Mouse (Mus musculus) kidney, postnatal 36 days (tissue): ENCODE results near the gene Smim20.

Experiments
- DNase-seq, 2 experiments: peaks; one replicate each; pipeline ENCODE4 v3.0.0; 2021 to 2022; ENCODE audit warnings: mixed read lengths in 2 of 2

Gene Smim20

DNA sequence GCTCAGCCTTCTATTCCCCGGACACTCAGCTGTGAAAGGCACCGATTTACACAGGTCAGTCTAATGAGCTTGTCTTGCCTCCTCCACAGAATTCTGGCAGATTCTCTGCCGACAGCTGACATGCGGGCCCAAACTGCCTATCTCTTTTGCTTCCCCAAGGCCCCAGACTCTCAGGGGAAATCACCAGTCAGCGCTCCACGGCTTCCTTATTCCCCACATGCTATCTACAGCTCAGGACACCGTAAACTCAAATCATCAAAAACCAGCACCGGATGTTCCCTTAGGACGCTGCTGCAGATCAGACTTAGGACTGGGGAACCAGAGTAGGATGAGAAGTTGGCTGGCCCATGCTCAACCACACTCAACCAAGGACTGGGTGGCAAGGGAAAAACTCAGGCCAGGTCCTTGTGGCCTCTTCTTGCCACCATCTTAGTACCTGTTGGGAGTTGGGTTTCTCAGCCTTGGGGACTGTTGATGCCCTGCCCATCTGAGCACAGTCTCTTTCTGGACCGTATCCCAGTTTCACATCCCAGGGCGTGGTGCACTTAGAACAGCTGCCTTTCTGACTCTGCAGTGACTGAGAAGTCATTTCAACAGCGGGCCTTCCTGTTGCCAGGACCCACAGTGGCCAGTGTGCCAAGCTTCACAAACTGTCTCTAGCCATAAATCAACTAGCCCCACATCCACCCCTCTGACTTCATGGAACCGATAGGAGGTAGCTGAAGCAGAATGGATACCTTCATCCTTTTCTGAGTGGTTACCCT, 47.7 kb downstream of the Smim20 start:
- DNase-seq: no peak

DNA sequence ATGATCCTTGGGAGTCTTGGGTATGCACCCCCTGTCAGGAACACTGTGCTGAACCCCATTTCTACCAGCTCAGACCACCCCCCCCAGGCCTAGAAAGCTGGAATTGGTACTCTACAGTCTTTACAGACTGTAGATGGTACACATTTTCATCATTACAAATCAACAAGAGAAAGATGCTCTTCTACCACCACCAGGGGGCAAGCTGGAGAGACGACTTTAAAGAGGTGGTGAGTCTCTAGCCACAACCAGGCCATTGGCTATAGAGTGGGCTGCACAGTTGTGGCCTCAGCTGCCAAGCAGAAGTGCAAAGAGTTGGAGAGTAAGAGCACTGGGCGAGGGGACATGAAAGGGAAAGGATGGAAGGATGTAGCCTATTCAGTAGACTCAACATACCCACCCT, 48.9 kb downstream of the Smim20 start:
- DNase-seq: no peak

DNA sequence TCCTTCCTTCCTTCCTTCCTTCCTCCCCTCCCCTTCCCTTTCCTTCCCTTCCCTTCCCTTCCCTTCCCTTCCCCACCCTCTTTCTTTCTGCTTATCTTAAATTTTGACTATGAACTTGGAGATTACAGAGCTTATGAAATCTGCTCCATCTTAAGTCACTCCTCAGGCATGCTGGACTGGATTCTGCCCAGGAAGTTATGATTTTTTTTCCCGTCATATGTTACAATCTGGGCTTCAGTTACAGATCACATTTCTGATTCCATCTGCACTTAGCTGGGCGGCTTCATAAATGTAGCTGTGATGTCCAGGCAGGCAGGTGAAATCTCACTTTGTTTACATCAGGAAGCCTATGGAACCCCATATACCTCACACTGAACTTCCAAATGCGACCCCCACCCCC, 50.5 kb downstream of the Smim20 start:
- DNase-seq: no peak

DNA sequence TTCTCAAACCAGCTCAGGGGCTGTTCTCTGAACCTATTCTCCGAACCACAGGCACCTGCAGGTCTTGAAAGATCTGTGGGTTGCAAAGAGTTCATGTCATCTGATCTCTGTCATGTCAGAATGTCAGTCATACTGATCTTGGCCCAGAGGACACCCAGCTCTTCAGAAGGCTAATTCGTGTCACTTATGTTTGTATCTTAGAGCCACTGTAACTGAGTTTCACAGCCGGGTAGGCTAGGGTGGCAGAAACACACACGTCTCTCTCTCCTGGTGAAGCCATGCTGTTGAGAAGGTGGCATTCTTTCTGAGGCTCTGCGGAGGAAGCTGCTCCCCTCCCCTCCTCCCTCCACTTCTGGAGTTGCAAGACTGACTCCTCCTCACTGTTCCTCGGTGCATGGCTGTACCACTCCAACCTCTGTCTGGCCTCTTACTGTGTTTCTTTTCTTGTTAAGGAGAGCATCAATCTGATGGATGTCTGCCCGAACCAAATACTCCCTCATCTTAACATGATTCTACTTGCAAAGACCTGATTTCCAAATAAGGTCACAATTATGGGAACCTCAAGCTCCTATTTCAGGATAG, 51.1 kb downstream of the Smim20 start:
- DNase-seq: no peak

DNA sequence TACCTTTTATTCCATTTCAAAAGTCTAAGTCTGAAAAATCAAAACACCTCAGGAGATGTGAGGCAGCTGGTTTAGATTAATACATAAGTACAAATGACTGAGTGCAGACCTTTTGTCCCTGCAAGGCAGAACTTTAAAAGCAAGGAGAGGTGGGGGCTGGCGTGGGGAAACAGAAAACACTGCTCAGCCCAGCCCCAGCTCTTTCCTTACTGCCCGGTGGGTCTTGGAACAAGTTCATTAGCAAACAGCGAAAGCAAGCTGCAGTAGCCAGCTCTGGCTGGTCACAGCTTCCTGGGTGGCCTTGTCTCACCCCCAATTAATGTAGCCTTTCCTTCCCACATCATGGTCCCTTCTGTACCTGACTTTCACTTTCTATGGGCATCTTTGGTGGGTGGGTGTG, 53.4 kb downstream of the Smim20 start:
- no peak for DNase-seq

DNA sequence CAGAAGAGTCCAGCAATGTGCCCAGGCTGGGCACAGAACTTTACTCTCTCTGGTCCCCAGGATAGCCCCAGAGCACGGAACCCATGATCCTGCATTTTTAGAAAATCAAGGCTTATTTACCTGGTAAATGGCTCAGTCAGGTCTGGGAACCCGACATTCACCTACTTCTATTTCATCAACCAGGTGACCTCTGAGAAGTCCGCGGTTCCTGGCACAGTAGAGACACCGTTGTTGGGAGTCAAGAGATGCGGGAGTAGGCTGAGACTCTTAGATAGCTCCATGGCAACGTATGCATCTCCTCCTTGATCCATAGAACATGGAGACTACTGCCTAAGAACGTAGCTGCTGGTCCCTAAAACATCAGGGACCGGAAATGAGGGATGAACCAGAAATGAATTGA, 55.0 kb downstream of the Smim20 start:
- DNase-seq: no peak

DNA sequence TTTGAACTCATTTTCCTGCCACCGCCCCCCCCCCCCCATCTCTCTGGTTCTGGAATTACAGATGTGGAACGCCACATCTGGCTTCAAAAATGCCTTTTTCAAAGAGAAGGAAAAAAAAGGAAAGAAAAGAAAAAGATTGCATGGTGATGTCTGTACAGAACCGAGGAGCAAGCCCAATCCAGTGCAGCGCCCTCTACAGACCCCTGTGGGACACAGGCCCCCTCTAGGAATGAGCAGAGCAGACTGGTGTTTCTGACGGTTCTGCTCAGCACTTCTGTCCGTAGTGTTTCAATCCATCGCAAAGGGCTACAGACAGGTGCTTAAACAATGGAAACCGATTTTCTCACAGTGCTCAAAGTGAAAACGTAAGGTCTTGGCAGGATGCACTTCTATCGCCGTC, 55.6 kb downstream of the Smim20 start:
- no peak for DNase-seq

DNA sequence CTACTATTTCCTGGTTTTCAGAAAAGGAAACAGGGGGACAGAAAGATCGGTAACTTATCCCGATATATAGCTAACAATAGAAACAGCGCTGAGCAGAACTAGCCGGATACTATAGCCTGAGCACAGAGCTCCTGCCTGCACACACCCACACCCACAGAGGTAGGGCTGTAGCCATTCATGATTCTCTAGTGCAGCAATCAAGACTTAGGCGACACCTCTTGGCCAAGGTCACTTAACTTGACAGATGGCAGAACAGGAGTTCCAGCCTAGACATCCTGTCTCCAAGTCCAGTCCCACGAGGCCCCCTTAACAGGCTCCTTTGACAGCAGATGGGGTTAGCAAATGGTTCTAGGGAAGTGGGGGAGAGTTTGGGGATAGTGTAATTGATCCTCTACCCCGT, 56.2 kb downstream of the Smim20 start:
- DNase-seq: no peak

DNA sequence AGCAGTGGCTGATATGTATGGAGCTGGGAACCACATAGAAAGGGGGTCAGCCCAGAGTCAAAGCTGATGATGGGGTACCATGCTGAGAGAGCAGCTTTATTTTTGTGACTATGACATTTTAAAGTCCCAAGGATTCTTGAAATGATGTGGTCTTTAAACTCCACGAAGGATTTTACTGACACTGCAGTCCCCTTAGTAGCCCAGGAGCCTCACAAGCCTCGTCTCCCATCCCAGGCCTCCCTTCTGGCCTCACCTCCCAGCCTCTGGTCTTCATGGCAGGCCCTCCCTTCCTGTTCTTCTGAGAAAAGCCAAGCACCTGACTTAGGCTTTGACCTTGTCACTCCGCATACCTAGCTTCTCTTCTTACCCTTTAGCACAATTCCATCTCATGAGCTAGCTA, 57.4 kb downstream of the Smim20 start:
- DNase-seq: no peak

DNA sequence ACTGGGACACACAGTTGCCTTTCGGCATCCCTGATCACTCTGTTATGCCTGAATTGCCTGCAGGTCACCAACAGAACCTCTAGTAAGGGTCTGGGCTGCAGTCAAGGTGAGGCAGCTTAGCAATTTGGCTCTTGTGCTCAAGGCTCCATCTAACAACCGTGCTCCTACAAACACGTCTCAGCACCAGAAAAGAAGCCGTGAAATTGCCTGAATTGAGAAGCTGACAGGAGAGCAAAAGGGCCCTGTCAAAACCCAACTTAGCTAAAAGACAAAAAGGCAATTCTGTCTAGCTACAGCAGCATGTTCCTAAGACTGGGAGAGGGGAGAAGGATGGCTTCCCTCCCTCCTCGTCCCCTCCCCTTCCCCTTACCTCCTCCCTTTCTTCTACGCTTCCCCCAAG, 57.9 kb downstream of the Smim20 start:
- no peak for DNase-seq

DNA sequence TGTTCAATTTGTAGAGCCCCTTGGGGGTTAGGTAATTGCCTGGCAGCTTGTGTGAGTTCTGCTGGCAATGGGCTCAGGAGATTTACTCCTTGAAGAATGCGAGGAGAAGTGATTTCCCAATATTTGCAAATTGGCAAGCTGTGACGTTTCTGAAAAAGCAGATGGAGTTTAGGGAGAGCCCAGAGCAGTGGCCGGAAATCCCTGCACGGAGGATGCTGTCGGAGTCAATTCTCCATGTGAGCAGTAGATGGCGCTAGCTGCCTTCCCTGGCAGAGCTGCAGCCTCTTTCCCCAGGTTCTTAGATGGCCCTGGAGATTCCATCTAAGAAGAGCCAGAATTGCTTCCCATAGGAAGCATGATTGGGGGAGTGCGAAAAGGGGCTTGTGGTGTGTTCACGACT, 59.1 kb downstream of the Smim20 start:
- peak; percentile 47 to 77 for DNase-seq

DNA sequence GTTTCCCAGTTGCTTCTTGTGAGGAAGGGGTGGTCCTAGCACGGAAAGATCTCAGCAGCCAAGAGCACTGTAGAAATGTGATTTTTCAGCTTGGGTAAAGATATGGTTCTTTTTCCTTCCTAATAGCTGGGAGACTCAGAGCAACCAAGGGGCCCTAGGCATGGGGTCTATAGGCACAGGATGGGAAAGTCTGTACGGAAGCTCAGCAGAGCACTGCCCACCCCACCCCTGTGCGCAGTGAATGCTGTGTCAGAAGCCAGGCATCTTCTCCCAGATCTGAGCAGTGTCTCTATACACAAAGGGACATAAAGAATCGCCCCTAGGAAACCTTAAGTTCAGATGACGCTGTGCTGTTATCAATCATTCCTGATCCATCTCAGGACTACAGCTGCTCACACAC, 59.6 kb downstream of the Smim20 start:
- no peak for DNase-seq
